Mouse (Mus musculus): ENCODE measurements around the gene Zcrb1. TPM values are rescaled to one million over a fixed set of nuclear protein-coding genes. Genes with fewer than 3 reads are reported as not detected.

The Zcrb1 gene
- total RNA-seq, 2 experiments from 2014 or later = 31.6 to 51.7 TPM

DNA sequence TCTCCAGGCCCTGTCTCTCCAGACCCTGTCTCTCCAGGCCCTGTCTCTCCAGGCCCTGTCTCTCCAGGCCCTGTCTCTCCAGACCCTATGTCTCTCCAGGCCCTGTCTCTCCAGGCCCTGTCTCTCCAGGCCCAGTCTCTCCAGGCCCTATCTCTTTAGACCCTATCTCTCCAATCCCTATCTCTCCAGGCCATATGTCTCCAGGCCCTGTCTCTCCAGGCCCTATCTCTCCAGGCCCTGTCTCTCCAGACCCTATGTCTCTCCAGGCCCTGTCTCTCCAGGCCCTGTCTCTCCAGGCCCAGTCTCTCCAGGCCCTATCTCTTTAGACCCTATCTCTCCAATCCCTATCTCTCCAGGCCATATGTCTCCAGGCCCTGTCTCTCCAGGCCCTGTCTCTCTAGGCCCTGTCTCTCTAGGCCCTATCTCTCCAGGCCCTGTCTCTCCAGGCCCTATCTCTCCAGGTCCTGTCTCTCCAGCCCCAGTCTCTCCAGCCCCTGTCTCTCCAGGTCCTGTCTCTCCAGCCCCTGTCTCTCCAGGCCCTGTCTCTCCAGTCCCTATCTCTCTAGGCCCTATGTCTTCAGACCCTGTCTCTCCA is 25.5 kb downstream of the Zcrb1 start:
- ATAC-seq (replicated peaks; ENCODE audit: low FRiP score, poor library complexity, severe bottlenecking) = peak; percentile 86

DNA sequence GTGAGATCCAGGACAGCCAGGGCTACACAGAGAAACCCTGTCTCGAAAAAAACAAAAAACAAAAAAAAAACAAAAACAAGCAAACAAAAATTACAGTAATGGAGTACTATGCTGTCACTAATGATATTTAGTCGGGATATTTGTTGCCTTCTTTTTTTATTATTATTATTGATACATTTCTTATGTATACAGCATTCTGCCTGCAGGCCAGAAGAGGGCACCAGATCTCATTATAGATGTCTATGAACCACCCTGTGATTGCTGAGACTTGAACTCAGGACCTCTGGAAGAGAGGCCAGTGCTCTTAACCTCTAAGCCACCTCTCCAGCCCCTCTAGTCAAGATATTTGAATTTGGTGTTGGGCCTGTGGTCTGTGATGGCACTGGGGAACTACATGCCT is 26.3 kb downstream of the Zcrb1 start:
- no peak for ATAC-seq (replicated peaks; ENCODE audit: low FRiP score, poor library complexity, severe bottlenecking)

DNA sequence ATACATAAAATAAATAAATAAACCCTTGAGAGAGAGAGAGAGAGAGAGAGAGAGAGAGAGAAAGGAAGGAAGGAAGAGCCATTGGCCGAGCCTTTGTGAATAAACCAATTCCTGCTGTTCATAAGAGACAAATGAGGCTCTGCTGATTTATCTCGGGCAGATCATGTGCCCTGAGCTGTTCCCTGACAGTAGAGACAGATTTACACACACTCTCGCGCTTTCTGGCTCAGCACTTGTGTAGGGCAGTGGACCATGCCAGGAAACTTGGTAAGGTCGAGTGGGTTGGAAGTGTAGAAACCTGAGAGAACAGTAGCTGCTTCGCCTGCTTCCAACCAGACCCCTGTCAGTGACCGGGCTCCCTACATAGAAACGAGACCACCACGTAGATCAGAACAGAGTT is 29.6 kb downstream of the Zcrb1 start:
- no peak for ATAC-seq (replicated peaks; ENCODE audit: low FRiP score, poor library complexity, severe bottlenecking)

DNA sequence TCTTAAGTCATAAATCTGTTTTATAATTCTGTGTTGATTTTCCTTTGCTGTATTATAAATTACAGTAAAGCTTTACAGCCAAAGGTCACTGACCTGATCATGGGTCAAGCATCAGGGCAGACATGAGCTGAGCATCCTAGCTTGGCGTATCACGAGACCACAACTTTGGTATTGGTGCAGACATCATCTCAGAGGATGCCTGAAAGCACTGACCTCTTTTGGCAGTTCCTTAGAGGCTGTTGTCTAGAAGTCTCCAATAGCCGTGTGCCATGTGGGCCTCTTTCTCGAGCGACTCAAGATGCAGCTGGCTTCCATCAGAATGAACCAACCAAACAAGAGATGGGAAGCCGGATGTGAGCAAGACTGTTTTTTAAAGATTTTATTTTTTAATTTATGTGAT is 32.6 kb downstream of the Zcrb1 start:
- ATAC-seq (replicated peaks; ENCODE audit: low FRiP score, poor library complexity, severe bottlenecking) = no peak

DNA sequence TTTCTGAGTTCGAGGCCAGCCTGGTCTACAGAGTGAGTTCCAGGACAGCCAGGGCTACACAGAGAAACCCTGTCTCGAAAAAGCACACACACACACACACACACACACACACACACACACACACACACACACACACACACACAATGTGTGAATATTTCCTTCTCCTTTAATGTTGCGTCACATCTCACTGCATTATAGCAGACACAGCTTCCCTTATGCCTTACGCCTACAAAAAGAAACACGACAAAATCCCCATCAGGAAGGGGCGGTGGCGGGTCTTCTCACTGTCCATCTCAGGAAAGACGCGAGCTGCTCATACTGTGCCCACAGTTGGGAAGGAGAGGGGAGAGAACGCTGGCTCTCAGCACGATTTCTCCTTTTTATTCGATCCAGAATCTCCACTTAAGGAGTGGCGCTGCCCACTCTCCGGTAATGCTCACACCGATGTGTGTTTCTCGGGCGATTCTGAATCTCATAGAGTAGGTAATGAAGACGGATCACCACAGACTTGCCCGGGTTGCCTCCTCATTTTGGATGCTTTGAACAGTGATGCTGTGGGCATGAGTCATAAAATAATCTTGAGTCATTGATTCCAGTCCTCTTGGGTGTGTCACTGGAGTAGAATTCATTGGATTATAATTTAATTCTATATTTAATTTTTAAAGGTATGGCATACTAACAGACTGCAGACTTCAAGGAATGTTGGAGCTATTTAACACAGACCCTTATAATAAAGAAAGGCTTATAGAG is 39.6 kb downstream of the Zcrb1 start:
- no peak for ATAC-seq (replicated peaks; ENCODE audit: low FRiP score, poor library complexity, severe bottlenecking)

DNA sequence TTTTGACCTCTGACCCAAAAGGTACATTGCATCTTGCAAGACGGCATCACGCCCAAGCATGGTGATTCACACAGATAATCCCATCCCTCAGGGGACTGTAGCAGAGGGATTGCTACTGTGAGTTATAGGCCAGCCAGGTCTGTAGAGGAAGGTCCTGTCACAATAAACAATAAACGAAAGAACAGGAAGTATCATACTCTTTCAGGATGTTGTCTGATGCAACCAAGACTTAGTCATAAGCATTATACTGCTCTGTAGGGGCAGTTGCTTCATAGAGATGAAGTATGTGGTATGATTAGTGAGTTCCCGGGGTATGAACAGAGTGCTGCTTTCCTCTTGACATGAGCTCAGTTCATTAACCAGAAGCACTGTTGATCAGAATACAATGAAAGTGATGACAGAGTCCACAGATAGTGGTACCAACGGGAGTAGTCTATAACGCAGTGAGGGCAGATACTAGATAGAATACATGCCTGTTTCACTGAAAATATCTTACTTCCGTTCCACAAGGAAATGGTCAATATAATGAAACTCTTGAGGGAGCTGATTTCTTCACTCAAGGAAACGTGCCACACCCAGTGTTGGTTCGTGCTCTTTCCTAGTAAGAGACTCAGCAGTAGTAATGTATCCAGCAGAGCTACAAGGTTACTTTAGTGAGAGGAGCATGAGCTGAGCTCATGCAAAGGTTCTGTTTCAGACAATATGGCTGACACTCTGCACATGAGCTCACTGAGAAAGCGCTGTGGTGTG is 57.3 kb downstream of the Zcrb1 start:
- no peak for ATAC-seq (replicated peaks; ENCODE audit: low FRiP score, poor library complexity, severe bottlenecking)

DNA sequence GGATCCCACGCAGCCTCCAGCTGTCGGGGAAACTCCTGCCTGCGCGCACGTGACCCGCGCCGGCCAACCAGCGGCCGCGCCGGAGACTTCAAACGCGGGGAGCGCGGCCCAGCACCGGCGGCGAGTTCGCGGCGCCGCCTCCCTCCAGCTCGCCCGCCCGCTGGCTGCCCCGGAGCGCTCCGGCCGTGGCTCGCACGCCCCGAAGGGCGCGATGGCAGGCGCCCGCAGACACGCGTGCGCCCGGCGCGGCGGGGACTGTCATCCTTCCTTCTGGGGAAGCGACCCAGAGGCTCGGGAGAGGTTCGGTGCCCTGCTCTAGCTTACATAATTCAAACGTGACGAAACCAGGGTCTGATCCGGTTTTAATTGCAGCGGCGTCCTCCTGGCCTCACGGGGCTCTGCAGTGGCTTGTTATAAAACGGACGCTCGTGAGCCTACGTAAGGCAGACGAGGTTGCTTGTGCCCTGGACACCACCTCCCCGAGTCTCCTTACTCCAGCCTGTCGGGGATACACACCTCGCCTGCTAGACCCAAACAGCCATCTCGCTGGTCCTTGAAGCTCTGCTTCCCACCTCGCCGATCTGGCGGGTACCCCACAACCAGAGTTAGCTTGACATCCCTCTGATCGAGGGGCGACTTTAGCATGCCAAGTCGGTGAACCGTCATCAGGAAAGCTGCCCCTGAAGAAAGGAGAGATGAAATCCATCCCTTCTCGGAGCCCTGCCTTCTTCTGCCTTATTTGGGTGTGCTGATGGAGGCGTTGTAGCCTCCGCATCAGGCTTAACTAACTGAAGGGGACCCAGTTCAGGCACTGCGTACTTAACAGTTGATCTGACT is 61.0 kb downstream of the Zcrb1 start, which contains the start of gene Yaf2:
TSS of gene Yaf2 (minus strand) at position 11 of the 837 bp plus-strand sequence.
- peak; percentile 93 for ATAC-seq (replicated peaks; ENCODE audit: low FRiP score, poor library complexity, severe bottlenecking)

DNA sequence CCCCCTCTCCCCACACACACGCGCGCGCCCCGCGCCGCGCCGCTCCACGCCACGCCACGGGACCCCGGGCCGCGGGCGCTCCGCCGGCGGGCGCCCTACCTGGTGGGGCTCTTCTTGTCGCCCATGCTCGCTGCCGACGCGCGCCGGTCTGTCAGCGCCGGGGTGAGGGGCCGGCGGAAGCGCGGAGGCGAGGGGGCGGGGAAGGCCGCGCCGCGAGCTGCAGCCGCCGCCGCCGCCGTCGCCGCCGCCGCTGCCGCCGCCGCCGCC is 61.5 kb downstream of the Zcrb1 start:
- ATAC-seq (replicated peaks; ENCODE audit: low FRiP score, poor library complexity, severe bottlenecking) = no peak

Other genes starting within 250 kb of the Zcrb1 start
- gene Gxylt1, start 123.2 kb downstream of the Zcrb1 start, total RNA-seq (2015; ENCODE audit: low replicate concordance) = 6.9 and 9.2 TPM in 2 replicates
- 8.4 and 11.0 TPM in 2 replicates for gene Gxylt1, start 123.2 kb downstream of the Zcrb1 start, total RNA-seq (2017; ENCODE audit: low replicate concordance)
- gene Yaf2, start 61.4 kb downstream of the Zcrb1 start, total RNA-seq (2015; ENCODE audit: low replicate concordance) = 22.2 and 27.3 TPM in 2 replicates
- gene Yaf2, start 61.4 kb downstream of the Zcrb1 start, total RNA-seq (2017; ENCODE audit: low replicate concordance) = 7.4 and 11.7 TPM in 2 replicates
- 14.4 and 15.7 TPM in 2 replicates for gene Pphln1, start within 50 bp of the Zcrb1 start, total RNA-seq (2015; ENCODE audit: low replicate concordance)
- 9.2 and 9.3 TPM in 2 replicates for gene Pphln1, start within 50 bp of the Zcrb1 start, total RNA-seq (2017; ENCODE audit: low replicate concordance)
- gene Prickle1, start 197.6 kb upstream of the Zcrb1 start, total RNA-seq (2015; ENCODE audit: low replicate concordance) = not detected in 2 replicates
- gene Prickle1, start 197.6 kb upstream of the Zcrb1 start, total RNA-seq (2017; ENCODE audit: low replicate concordance) = not detected in 2 replicates